Mouse (Mus musculus): ENCODE data around the gene Get4. TPM values are rescaled to one million over a fixed set of nuclear protein-coding genes. Genes with fewer than 3 reads are reported as not detected.

Get4 gene
- polyA plus RNA-seq, 1 experiment from 2014 or later = 124 TPM

- H3K27ac ChIP-seq (ENCODE audit: low read depth, low read length) = no peak overlapping the region
- H3K4me2 ChIP-seq (ENCODE audit: low read length) = no peak overlapping the region
- H3K4me3 ChIP-seq (ENCODE audit: low read length) = no peak overlapping the region
- no peaks in the 10 kb centered on the region for H3K27me3 ChIP-seq (replicated peaks; ENCODE audit: control insufficient read depth, insufficient read depth, low read length)
- 84% methylated on average over 2 of the region's 2 CpGs for WGBS
- ATAC-seq = no peak
- no peak overlapping the region for H3K9ac ChIP-seq (ENCODE audit: low read depth, low read length)
- H3K36me3 ChIP-seq (ENCODE audit: control insufficient read depth, insufficient read depth, low read length) = peaks cover 8% of the 10 kb centered on the region
- no peaks in the 10 kb centered on the region for H3K9me3 ChIP-seq (ENCODE audit: control insufficient read depth, low read length)
- no peaks in the 10 kb centered on the region for H3K4me1 ChIP-seq (ENCODE audit: control insufficient read depth, insufficient read depth, low read depth, low read length)
These were observed 42.0 kb downstream of the Get4 start for GRCm38 (mm10) chr5:139294089-139294488.

GRCm38 (mm10) chr5:139297092-139297491 lies 45.0 kb downstream of the Get4 start:
- Histone ChIP-seq H3K27ac (ENCODE audit: low read depth, low read length) (no peak overlapping the region), H3K36me3 (ENCODE audit: control insufficient read depth, insufficient read depth, low read length) (peaks cover 6% of the 10 kb centered on the region; the same call in 1 of the 2 replicates), H3K9ac (ENCODE audit: low read depth, low read length) (no peak overlapping the region), H3K27me3 (replicated peaks; ENCODE audit: control insufficient read depth, insufficient read depth, low read length) (no peaks in the 10 kb centered on the region), H3K9me3 (ENCODE audit: control insufficient read depth, low read length) (no peaks in the 10 kb centered on the region), H3K4me3 (ENCODE audit: low read length) (no peak overlapping the region), H3K4me1 (ENCODE audit: control insufficient read depth, insufficient read depth, low read depth, low read length) (no peaks in the 10 kb centered on the region), H3K4me2 (ENCODE audit: low read length) (no peak overlapping the region)
- 90% methylated on average over 10 of the region's 10 CpGs for WGBS
- no peak for ATAC-seq

- Histone ChIP-seq H3K4me2 (ENCODE audit: low read length) (no peak overlapping the region), H3K27me3 (replicated peaks; ENCODE audit: control insufficient read depth, insufficient read depth, low read length) (no peaks in the 10 kb centered on the region), H3K9ac (ENCODE audit: low read depth, low read length) (no peak overlapping the region), H3K27ac (ENCODE audit: low read depth, low read length) (no peak overlapping the region), H3K4me3 (ENCODE audit: low read length) (no peak overlapping the region), H3K9me3 (ENCODE audit: control insufficient read depth, low read length) (no peaks in the 10 kb centered on the region), H3K36me3 (ENCODE audit: control insufficient read depth, insufficient read depth, low read length) (peaks cover 6% of the 10 kb centered on the region; the same call in 1 of the 2 replicates), H3K4me1 (ENCODE audit: control insufficient read depth, insufficient read depth, low read depth, low read length) (no peaks in the 10 kb centered on the region)
- 79% methylated on average over 5 of the region's 5 CpGs for WGBS
- no peak for ATAC-seq
These were observed 45.6 kb downstream of the Get4 start for GRCm38 (mm10) chr5:139297745-139298144.

GRCm38 (mm10) chr5:139302101-139302500 lies 50.0 kb downstream of the Get4 start:
- Histone ChIP-seq H3K4me3 (ENCODE audit: low read length) (no peak overlapping the region), H3K4me1 (ENCODE audit: control insufficient read depth, insufficient read depth, low read depth, low read length) (no peaks in the 10 kb centered on the region), H3K9me3 (ENCODE audit: control insufficient read depth, low read length) (no peaks in the 10 kb centered on the region), H3K27me3 (replicated peaks; ENCODE audit: control insufficient read depth, insufficient read depth, low read length) (no peaks in the 10 kb centered on the region), H3K27ac (ENCODE audit: low read depth, low read length) (no peak overlapping the region), H3K36me3 (ENCODE audit: control insufficient read depth, insufficient read depth, low read length) (peaks cover 6% of the 10 kb centered on the region), H3K4me2 (ENCODE audit: low read length) (no peak overlapping the region), H3K9ac (ENCODE audit: low read depth, low read length) (no peak overlapping the region)
- 91% methylated on average over 6 of the region's 6 CpGs for WGBS
- ATAC-seq = no peak

- H3K27ac ChIP-seq (ENCODE audit: low read depth, low read length) = no peak overlapping the region
- no peaks in the 10 kb centered on the region for H3K27me3 ChIP-seq (replicated peaks; ENCODE audit: control insufficient read depth, insufficient read depth, low read length)
- no peak for ATAC-seq
- no peaks in the 10 kb centered on the region for H3K9me3 ChIP-seq (ENCODE audit: control insufficient read depth, low read length)
- H3K4me2 ChIP-seq (ENCODE audit: low read length) = no peak overlapping the region
- WGBS = 89% methylated on average over 9 of the region's 9 CpGs
- H3K9ac ChIP-seq (ENCODE audit: low read depth, low read length) = no peak overlapping the region
- no peaks in the 10 kb centered on the region for H3K4me1 ChIP-seq (ENCODE audit: control insufficient read depth, insufficient read depth, low read depth, low read length)
- no peak overlapping the region for H3K4me3 ChIP-seq (ENCODE audit: low read length)
- H3K36me3 ChIP-seq (ENCODE audit: control insufficient read depth, insufficient read depth, low read length) = peaks cover 6% of the 10 kb centered on the region
These were observed 51.5 kb downstream of the Get4 start for GRCm38 (mm10) chr5:139303646-139304061.

- 79% methylated on average over 3 of the region's 3 CpGs for WGBS
These were observed 57.8 kb downstream of the Get4 start for GRCm38 (mm10) chr5:139309946-139310345.

GRCm38 (mm10) chr5:139310477-139310876 lies 58.4 kb downstream of the Get4 start:
- ATAC-seq = no peak
- Histone ChIP-seq H3K4me3 (ENCODE audit: low read length) (no peak overlapping the region), H3K4me1 (ENCODE audit: control insufficient read depth, insufficient read depth, low read depth, low read length) (no peaks in the 10 kb centered on the region), H3K9me3 (ENCODE audit: control insufficient read depth, low read length) (no peaks in the 10 kb centered on the region), H3K27ac (ENCODE audit: low read depth, low read length) (no peak overlapping the region), H3K27me3 (replicated peaks; ENCODE audit: control insufficient read depth, insufficient read depth, low read length) (no peaks in the 10 kb centered on the region), H3K4me2 (ENCODE audit: low read length) (no peak overlapping the region), H3K36me3 (ENCODE audit: control insufficient read depth, insufficient read depth, low read length) (peaks cover 4% of the 10 kb centered on the region), H3K9ac (ENCODE audit: low read depth, low read length) (no peak overlapping the region)
- 93% methylated on average over 4 of the region's 4 CpGs for WGBS

More at GRCm38 (mm10) chr5:139309946-139310345, 57.8 kb downstream of the Get4 start:
- Histone ChIP-seq H3K27me3 (replicated peaks; ENCODE audit: control insufficient read depth, insufficient read depth, low read length) (no peaks in the 10 kb centered on the region), H3K36me3 (ENCODE audit: control insufficient read depth, insufficient read depth, low read length) (peaks cover 4% of the 10 kb centered on the region), H3K4me2 (ENCODE audit: low read length) (no peak overlapping the region), H3K4me1 (ENCODE audit: control insufficient read depth, insufficient read depth, low read depth, low read length) (no peaks in the 10 kb centered on the region), H3K27ac (ENCODE audit: low read depth, low read length) (no peak overlapping the region), H3K9ac (ENCODE audit: low read depth, low read length) (no peak overlapping the region), H3K9me3 (ENCODE audit: control insufficient read depth, low read length) (no peaks in the 10 kb centered on the region), H3K4me3 (ENCODE audit: low read length) (no peak overlapping the region)
- no peak for ATAC-seq

GRCm38 (mm10) chr5:139311822-139312221 lies 59.7 kb downstream of the Get4 start:
- Histone ChIP-seq H3K27ac (ENCODE audit: low read depth, low read length) (no peak overlapping the region), H3K36me3 (ENCODE audit: control insufficient read depth, insufficient read depth, low read length) (peaks cover under 1% of the 10 kb centered on the region), H3K4me3 (ENCODE audit: low read length) (no peak overlapping the region), H3K9ac (ENCODE audit: low read depth, low read length) (no peak overlapping the region), H3K4me1 (ENCODE audit: control insufficient read depth, insufficient read depth, low read depth, low read length) (no peaks in the 10 kb centered on the region), H3K27me3 (replicated peaks; ENCODE audit: control insufficient read depth, insufficient read depth, low read length) (no peaks in the 10 kb centered on the region), H3K4me2 (ENCODE audit: low read length) (no peak overlapping the region), H3K9me3 (ENCODE audit: control insufficient read depth, low read length) (no peaks in the 10 kb centered on the region)
- WGBS = 83% methylated on average over 9 of the region's 9 CpGs
- no peak for ATAC-seq

GRCm38 (mm10) chr5:139313536-139313935 lies 61.4 kb downstream of the Get4 start:
- no peaks in the 10 kb centered on the region for H3K27me3 ChIP-seq (replicated peaks; ENCODE audit: control insufficient read depth, insufficient read depth, low read length)
- H3K9ac ChIP-seq (ENCODE audit: low read depth, low read length) = no peak overlapping the region
- H3K36me3 ChIP-seq (ENCODE audit: control insufficient read depth, insufficient read depth, low read length) = no peaks in the 10 kb centered on the region; the same call in 1 of the 2 replicates
- 79% methylated on average over 9 of the region's 9 CpGs for WGBS
- no peaks in the 10 kb centered on the region for H3K4me1 ChIP-seq (ENCODE audit: control insufficient read depth, insufficient read depth, low read depth, low read length)
- no peak overlapping the region for H3K4me3 ChIP-seq (ENCODE audit: low read length)
- no peak overlapping the region for H3K4me2 ChIP-seq (ENCODE audit: low read length)
- no peak overlapping the region for H3K27ac ChIP-seq (ENCODE audit: low read depth, low read length)
- no peak for ATAC-seq
- no peaks in the 10 kb centered on the region for H3K9me3 ChIP-seq (ENCODE audit: control insufficient read depth, low read length)
